Mouse (Mus musculus): ENCODE measurements around the gene Fpgt. TPM values are rescaled to one million over a fixed set of nuclear protein-coding genes. Genes with fewer than 3 reads are reported as not detected.
A peak's percentile ranks its signal among the peaks of the same experiment; 100 is the strongest.

Gene Fpgt
- polyA plus RNA-seq, 1 experiment from 2014 or later: 15.5 TPM

DNA sequence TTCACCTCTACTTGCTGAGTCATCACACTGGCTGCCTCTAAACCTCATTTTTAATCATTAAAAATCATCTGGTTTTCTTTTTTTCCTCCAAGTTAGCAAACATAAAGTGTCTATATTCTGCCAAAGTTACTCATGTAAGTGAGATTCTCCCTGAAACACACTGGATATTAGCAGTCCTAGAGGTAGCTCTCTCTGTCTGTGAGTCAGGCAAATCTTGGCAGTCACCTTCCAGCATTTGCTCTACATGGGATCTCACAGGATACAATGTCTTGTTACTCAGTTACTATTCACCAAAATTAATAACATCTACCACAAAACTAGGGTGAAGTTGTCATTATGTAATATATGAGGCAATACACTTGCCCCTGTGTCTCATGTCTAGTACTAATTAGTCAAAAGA is 41.2 kb downstream of the Fpgt start:
- Histone ChIP-seq H3K27ac (no peak overlapping the region), H3K4me1 (no peaks in the 10 kb centered on the region), H3K36me3 (replicated peaks) (no peaks in the 10 kb centered on the region), H3K4me3 (no peak overlapping the region), H3K27me3 (ENCODE audit: poor library complexity, severe bottlenecking) (no peaks in the 10 kb centered on the region), H3K9me3 (no peaks in the 10 kb centered on the region)
- no peak for DNase-seq (ENCODE audit: extremely low spot score, low spot score)

DNA sequence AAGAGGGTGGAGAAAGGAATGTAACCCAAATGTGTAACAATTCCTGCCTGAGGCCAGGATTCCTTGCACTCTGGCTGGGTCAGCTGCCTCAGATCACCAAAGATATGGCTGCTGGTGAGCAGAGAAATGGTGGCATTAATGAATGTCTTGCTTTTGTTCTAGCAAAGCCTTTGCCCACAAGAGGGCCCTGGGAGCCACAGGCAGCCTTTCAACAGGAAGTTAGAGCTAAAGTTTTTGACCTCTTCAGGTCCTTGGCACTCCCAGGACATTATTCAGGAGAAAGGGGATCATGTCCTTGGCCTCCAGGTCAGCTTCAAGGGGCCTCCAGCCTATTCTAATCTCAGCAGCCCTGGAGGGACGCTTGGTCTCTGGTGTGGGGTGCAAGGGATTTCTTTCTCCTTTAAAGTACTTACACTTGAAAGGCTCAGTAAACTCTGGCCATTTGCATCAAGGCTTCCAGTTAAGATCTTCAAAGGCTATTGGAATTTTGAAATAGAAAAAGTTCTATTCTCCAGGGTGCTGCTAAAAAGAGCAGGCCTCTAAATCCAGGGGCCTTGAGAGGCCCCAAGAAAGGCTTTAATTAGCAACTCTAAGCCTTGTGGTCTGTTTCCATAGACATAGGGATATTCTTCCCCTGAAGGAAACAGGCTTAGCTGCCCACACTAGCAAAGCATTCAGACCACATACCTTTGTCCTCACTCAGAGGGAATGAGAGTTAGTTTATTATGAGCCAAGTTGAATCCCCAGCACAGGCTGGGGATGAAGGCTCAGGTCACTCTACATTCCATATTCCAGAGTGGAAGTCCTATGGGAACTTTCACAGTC is 54.0 kb downstream of the Fpgt start:
- Histone ChIP-seq H3K9me3 (no peaks in the 10 kb centered on the region), H3K27me3 (ENCODE audit: poor library complexity, severe bottlenecking) (peaks cover 71% of the 10 kb centered on the region), H3K27ac (no peak overlapping the region), H3K4me3 (no peak overlapping the region), H3K4me1 (peaks cover 19% of the 10 kb centered on the region), H3K36me3 (replicated peaks) (no peaks in the 10 kb centered on the region)
- 12% methylated on average over 1 of the region's 1 CpGs for WGBS
- peak; percentile 39 for DNase-seq (ENCODE audit: extremely low spot score, low spot score)

Other genes with a start within 250 kb of the Fpgt start
- gene Tnni3k, start 38.0 kb downstream of the Fpgt start, polyA plus RNA-seq (2016; fragmentation: Nextera tagmentation; extraction: Ambion mirVana): not detected in 2 replicates
- 0.79 and 1.2 TPM in 2 replicates for gene Lrriq3, start within 50 bp of the Fpgt start, polyA plus RNA-seq (2016; fragmentation: Nextera tagmentation; extraction: Ambion mirVana)